Mouse (Mus musculus): ENCODE measurements around the gene Ugt1a9.

DNA sequence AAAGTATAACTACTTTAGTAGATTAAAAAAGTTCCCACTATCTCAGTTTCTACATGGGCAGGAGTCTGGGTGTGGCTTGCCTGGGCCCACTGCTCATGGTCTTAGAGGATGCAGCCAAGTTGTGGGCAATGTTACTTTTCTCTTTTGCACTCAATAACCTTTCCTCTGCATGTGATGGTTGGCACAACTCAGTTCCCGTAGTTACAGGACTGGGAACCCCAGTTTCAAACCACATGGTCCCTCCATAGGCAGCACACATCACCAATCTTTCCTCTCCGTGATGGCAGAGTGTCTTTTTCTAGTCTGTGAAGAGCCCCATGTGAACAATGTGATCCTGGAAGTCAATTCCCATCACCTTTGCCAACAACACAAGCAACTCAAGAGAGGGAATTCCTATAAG is 156.9 kb downstream of the Ugt1a9 start:
- TF ChIP-seq CTCF (IDR thresholded peaks at IDR 0.05; ENCODE audit: low read depth), result no peak
- TF ChIP-seq EP300 (optimal IDR thresholded peaks at IDR 0.05), result no peak

All from stomach, postnatal 0 days (tissue).